Mouse (Mus musculus) hematopoietic stem cell, adult 5-6 weeks (primary cell): ENCODE measurements around the gene Cd209a. TPM values are rescaled to one million over a fixed set of nuclear protein-coding genes. Genes with fewer than 3 reads are reported as not detected.
"Not testable (repeated sequence)": the region's sequence is repeated elsewhere in the genome, so short reads cannot be mapped to it uniquely, and the experiment has no call there.

ENCODE experiments used
- ATAC-seq, 2 experiments: fragments of 125-278 bp in 1 of 2; replicated peaks in 1 of 2; 2 replicates each; pipeline ENCODE4 v1.8.0; 2016 to 2017; ENCODE audit warnings: inconsistent platforms in 2 of 2, mild to moderate bottlenecking in 2 of 2, moderate number of reproducible peaks in 2 of 2, low read depth in 1 of 2, moderate TSS enrichment in 1 of 2; ENCODE audit not compliant: low FRiP score in 2 of 2, poor library complexity in 2 of 2, severe bottlenecking in 2 of 2, insufficient read depth in 1 of 2, low TSS enrichment in 1 of 2
- total RNA-seq: library from RNA; stranded (forward); fragments of 172-1452, 232-1000 nt; gene quantifications from 2 replicates; pipeline ENCODE4 v1.2.3, GENCODE M21; 2017

Cd209a gene
- 1.7 and 1.8 TPM in 2 replicates for total RNA-seq

DNA sequence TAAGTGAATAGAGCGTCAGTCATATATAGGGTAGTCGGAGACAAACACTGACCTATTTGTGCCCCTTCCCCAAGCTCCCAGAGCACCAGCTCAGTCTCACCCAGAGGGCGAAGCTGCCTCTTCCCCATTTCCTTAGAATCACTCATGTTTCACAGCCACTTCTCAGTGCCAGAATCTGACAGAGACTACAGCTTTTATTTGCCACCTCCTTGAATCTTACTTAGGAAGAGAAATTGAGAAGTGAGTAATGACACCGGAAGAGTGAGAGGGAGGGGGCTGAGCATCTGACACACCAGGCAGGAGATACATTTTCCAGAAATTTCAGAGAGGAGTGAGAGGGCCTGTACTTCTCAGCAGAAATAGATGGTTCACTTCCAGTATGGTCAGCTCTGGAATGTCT lies at the start of gene Cd209a:
Cd209a (minus strand) TSS at position 224 of the 400 bp plus-strand sequence.
- ATAC-seq: no peak

DNA sequence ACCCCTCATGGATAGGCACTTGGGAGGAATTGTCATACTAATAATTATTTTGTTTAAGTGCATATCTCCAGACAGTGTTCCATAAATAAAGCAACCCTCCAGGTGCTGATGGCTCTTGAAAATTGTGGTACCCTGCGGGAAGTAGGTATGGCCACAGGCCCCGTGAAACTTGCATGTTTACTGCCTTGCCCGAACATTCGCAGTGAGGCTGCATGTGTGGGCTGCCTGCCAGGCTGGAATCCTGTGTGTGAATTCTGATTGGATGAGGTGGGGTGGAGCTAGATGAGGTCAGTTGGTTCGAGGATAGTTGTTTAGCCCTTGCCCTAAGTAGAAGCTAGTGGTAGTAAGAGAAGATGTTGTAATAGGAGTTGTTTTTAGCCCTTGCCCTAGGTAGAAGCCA lies 19.9 kb upstream of the Cd209a start:
- not testable (repeated sequence) for ATAC-seq

DNA sequence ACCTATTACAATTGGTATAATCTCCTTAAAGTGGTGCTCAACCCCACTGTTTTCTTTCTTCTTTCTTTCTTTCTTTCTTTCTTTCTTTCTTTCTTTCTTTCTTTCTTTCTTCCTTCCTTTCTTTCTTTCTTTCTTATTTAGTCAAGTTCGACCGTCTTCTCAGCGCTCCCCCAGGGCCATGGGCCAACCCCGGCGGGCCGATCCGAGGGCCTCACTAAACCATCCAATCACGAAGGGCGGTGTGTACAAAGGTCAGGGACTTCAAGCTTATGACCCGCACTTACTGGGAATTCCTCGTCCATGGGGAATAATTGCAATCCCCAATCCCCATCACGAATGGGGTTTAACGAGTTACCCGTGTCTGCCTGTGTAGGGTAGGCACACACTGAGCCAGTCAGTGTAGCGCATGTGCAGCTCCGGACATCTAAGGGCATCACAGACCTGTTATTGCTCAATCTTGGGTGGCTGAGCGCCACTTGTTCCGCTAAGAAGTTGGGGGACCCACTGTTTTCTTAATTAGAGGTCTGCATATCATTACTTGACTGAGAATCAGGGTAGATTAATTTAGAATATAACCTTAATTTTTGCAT lies 5.6 kb upstream of the Cd209a start:
- ATAC-seq: peak; percentile 97 to 99

DNA sequence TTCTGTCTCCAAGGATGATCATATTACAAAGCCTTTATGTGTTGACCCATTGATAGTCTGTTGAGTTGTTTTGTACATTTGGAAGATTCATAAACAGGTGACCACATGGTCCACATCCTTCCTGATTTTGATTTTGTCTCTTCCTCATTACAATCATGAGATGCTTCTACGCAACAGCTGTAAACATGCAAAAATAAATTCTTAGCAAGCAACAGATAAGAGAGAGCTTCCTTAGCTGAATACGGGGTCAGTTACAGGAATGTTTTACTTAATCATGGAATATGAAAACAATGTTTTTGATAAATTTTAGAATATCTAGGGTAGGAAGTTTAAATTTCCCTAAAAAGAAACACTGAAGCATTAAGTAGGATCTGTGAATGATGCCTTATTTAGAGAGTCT lies 11.8 kb downstream of the Cd209a start:
- no peak for ATAC-seq

DNA sequence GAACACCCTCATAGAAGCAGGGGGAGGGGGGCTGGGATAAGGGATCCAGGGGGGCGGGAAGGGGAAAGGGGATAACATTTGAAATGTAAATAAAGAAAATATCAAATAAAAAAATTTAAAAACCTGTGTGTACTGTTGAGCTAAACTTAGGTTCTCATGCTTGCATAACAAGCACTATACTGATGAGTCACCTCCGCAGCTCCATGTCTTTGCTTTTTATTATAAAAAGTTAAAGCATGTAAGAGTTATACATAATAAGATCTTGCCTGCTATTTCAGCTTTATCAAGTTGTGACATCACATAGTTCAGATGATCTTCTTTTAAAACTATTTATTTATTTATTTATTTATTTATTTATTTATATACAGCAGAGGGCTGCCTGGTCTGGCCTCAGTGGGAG lies 13.2 kb downstream of the Cd209a start:
- ATAC-seq: no peak

DNA sequence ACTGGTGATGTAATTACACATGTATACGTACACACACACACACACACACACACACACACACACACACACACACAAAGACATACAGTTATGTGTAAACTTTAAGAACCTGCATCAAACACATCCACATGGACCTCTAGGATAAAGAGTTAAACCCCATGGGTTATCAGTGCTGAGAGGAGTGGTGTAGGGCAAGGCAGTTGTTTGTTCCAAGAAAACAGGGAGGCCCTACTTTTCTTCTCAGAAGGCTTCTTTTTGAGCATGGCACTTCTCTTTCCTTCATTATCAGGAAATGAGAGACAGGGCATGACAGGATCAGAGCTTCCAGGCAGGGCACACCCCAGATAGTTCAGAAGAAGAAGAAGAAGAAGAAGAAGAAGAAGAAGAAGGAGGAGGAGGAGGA lies 14.7 kb downstream of the Cd209a start:
- no peak for ATAC-seq

DNA sequence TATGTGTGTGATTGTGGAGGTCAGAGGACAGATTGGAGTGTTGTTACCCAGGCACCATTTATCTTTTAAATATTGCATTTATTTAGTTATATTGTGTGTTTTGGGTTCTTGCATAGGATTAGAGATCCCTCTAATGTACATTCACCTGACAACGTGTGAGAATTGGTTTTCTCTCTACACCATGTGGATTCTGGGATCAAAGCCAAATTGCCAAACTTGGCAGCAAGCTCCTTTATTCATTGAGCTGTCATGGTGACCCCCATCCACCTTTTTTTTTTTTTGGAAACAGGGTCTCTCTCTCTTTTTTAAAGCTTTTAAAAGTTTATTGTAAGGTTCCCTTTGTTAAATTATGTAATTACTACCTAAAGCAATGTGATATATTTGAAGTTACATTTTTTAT lies 27.7 kb downstream of the Cd209a start:
- no peak for ATAC-seq

DNA sequence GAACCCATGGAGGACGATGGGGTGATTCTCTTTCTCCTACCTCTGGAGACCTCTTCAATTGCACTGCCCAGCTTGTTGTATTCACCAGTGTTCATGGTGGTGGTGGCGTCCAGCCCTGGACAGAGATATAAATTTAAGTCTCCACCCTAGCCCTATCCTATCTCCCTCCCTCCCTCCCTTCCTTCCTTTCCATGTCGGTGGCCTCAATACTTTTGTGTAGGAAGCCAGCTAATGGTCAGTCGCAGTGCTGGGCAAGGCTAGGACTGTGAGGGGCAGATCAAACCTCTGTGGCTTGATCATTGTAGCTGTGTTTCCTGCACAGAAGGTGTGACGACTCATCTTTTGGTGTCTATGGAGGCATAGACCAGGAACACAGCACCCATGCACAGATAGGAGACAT lies 28.2 kb downstream of the Cd209a start, which contains the start of gene Clec4g:
Clec4g (minus strand) TSS at position 101 of the 400 bp plus-strand sequence.
- ATAC-seq: no peak

DNA sequence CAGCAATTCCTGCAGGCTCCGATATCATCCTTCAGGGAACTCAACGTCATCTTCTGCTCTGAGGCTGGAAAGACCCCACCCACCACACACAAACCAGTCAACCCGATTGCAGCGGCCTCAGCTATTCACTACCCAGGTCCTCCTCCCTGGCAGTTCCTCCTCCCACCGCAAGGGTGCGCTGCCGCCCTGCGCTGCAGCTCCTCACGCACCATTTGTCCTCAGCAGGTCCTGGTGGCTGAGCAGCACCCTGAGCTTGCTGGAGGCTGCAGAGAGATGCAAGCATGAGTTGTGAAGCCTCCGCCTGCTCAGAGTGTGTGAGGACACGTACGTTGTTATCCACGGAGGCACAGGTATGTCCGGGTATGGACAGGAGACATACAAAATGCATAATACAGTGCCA lies 30.2 kb downstream of the Cd209a start:
- ATAC-seq: peak; percentile 97 to 98

DNA sequence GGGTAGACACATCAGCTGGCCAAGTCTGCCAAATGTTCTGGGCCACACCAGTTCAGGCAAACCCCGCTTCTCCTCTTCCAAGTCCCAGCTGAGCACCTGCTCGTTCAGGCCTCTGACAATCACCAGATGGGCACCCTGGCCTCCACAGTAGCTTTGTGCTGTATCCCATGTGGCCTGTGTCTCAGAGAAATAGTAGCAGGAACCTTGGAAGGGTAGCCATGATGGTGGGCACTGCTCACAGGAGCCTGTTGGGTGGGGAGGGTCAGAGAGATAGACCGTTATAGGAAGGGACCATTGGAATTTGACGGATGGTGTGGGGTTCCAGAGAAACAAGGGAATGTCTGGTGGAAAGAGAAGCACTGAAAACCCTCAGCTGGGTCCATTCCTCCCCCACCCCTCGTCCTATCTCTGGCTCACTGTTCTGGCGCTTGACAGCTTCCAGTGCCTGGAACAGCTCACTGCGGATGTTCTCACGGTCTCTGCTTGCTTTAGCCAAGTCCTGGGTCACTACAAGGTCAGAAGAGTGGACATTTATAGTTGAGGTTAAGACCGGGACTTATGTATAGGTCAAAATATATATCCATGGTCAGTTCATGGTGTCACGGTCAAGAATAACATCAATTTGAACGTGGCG lies 31.3 kb downstream of the Cd209a start:
- ATAC-seq: no peak

DNA sequence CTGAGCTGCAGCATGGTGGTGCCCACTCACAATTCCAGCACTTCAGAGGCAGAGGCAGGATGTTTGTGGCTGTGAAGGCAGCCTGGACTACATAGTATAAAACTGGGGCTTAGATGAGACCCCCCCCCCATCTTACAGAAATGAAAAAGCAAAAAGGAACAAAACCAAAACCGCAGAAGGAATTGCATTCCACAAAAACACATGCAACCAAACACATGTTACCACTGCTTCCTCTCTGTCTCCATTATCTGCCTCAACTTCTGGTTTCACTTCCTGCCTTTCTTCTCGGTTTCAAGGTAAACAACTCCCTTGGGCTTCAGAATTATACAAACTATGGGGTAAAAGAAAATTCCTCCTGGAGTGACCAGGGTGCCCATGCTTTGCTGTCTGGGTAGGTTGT lies 37.1 kb downstream of the Cd209a start:
- peak; percentile 94 to 95 for ATAC-seq

DNA sequence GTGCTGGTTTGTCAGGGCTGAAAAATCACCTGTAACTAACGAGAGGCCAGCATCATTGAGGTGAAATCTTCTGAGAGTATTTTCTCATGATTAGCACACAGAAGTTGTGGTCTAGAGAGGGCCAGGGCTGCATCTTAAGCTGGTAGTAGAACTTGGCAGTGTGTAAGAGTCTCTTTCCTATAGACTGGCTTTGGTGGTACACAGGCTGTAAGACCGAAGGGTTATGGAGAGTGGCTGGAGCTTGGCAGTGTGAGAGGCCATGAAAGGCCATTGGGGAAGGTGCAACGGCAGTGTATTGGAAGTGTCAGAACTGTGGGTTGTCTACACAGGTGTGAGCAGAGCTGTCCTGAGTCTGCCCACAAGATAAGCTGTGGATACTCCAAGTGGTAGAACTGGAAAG lies 38.5 kb downstream of the Cd209a start:
- ATAC-seq: no peak

DNA sequence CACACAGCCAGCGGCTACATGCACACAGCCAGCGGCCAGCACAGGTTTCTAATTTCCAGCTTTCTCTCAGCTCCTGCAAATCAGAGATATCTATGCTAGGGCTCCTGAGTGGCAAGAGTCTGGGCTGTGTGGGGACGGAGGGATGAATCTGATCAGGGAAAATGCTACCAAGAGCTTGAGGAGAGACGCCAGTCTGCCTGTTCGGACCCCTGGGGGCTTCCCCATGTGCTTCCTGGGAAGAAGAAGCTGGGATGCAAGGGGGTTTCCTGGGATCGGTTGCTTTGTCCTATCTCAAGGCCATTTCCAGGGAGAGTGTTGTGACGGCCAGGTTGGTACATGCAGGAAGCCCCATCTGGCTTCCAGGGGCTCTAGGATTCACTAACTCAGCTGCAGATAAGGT lies 41.2 kb downstream of the Cd209a start:
- no peak for ATAC-seq

DNA sequence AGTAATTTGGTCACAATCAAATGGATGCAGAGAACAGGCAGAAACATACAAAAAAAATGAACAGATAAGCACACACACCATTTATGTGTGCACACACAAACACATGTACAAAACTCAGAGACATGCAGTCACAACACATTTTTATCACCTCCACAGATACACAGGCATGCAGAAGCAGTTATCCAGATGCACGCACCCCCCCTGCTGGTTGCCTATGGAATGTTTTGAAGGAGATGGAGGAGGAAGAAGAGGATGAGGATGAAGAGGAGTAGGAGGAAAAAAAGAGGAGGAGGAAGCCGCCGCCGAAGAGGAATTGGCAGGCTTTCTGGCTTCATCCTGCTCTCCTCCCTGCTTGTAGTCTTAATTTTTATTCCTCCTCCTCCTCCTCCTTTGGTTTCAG lies 43.1 kb downstream of the Cd209a start:
- ATAC-seq: peak in 1 of 2 experiments; percentile 43; a peak in 1 of 4 replicates

DNA sequence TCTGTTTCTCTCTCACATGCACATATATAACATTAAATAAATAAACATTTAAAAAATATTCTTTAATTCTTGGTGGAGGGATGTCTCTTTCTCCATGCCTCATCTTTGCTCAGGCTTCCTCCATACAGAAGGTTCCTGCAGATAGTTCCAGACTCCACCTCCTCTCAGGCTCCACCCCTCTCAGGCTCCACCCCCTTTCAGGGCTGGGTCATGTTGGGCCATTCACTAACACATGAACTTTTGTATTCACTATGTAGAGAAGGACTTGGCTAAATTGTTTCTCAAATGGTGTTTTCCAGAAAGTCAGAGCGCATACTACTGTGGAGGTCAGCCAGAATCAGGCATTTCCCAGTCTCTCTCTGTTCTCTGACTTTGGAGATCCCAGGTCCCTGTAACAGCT lies 47.3 kb downstream of the Cd209a start:
- peak; percentile 42 to 45; a peak in 1 of 4 replicates for ATAC-seq

DNA sequence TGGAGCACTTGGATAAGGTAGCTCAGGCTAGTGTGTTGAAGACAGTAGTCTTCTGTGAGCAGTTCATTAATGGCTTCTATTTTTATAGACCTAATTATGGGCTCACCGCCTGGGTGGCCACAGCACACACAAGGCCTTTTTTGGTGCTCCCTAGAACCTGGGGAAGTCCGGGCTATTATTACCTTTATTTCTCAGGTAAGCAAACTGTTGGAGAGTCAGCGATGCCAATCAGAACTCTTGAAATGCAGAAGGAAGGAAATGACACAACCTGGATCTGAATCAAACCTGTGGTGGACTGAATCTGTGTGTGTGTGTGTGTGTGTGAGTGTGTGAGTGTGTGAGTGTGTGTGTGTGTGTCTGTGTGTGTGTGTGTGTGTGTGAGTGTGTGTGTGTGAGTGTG lies 54.7 kb downstream of the Cd209a start, which contains the start of gene Fcer2a:
Fcer2a (minus strand) TSS at position 55 of the 400 bp plus-strand sequence.
- ATAC-seq: no peak
